Mouse (Mus musculus) intestine, embryonic 14.5 days (tissue): ENCODE measurements around the gene Mcam. TPM values are rescaled to one million over a fixed set of nuclear protein-coding genes. Genes with fewer than 3 reads are reported as not detected.

ENCODE experiments used
- ATAC-seq: fragments of 200-750 bp; cut with Nextera tagmentation; replicated peaks from 2 replicates; pipeline ENCODE4 v1.8.0; 2017; ENCODE audit warnings: low read depth, moderate number of reproducible peaks, moderate TSS enrichment, moderate library complexity; ENCODE audit not compliant: low FRiP score, low TSS enrichment
- DNase-seq: peaks from one replicate; pipeline ENCODE4 v3.0.0-alpha.2; 2018; ENCODE audit warnings: low spot score
- H3K27ac ChIP-seq: fragments of 300-500 bp; sonication (generic); 2 replicates; pipeline ENCODE4 v1.5.1; 2014; ENCODE audit warnings: low read depth, mild to moderate bottlenecking, control low read depth
- H3K27me3 ChIP-seq: fragments of 300-500 bp; sonication (generic); replicated peaks from 2 replicates; pipeline ENCODE4 v1.6.1; 2014; ENCODE audit warnings: low read length, control low read depth; ENCODE audit not compliant: control insufficient read depth, insufficient read depth
- H3K36me3 ChIP-seq: fragments of 300-500 bp; sonication (generic); 2 replicates; pipeline ENCODE4 v1.6.1; 2014; ENCODE audit warnings: low read length, control low read depth; ENCODE audit not compliant: control insufficient read depth, insufficient read depth
- H3K4me1 ChIP-seq: fragments of 300-500 bp; sonication (generic); replicated peaks from 2 replicates; pipeline ENCODE4 v1.6.1; 2014; ENCODE audit warnings: low read length, control low read depth, mixed read lengths; ENCODE audit not compliant: control insufficient read depth, insufficient read depth
- H3K4me2 ChIP-seq: fragments of 300-500 bp; sonication (generic); 2 replicates; pipeline ENCODE4 v1.6.1; 2014; ENCODE audit warnings: low read length
- H3K4me3 ChIP-seq: fragments of 300-500 bp; sonication (generic); 2 replicates; pipeline ENCODE4 v1.5.1; 2014; ENCODE audit warnings: low read depth, low read length, control low read depth, mixed read lengths
- H3K9ac ChIP-seq: fragments of 300-500 bp; sonication (generic); 2 replicates; pipeline ENCODE4 v1.6.1; 2014; ENCODE audit warnings: mild to moderate bottlenecking, low read length
- H3K9me3 ChIP-seq: fragments of 300-500 bp; sonication (generic); 2 replicates; pipeline ENCODE4 v1.6.1; 2016; ENCODE audit warnings: low read length, control low read depth; ENCODE audit not compliant: control insufficient read depth
- WGBS: fragments of 180-500 bp; shearing (Covaris S2); extraction: QIAGEN DNeasy Blood & Tissue Kit; methylation state at CpG from one replicate; pipeline ENCODE4 v1.1.7; 2014; 5-methylcytosine and 5-hydroxymethylcytosine counted together
- polyA plus RNA-seq: library from polyadenylated mRNA; unstranded; fragments of >200 nt; fragmentation: Nextera tagmentation; extraction: Ambion mirVana; gene quantifications from 2 replicates; pipeline ENCODE4 v1.2.1, GENCODE M21; 2014

The Mcam gene
- polyA plus RNA-seq, 1 experiment from 2014 or later: 49.7 TPM

- peaks cover 28% of the 10 kb centered on the region for H3K36me3 ChIP-seq
- peak overlapping the region; percentile 75; the same call in 1 of the 2 replicates for H3K27ac ChIP-seq
- peaks cover 38% of the 10 kb centered on the region for H3K4me1 ChIP-seq
- peak overlapping the region; percentile 62 for H3K9ac ChIP-seq
- H3K9me3 ChIP-seq: no peaks in the 10 kb centered on the region
- DNase-seq: no peak
- peak overlapping the region; percentile 56 for H3K4me2 ChIP-seq
- whole genome bisulfite sequencing: 42% methylated on average over 7 of the region's 7 CpGs
- no peak for ATAC-seq
- peak overlapping the region; percentile 60 for H3K4me3 ChIP-seq
- H3K27me3 ChIP-seq: peaks cover 19% of the 10 kb centered on the region; the same call in 1 of the 2 replicates
Observed at GRCm38 (mm10) chr9:44135731-44136411, 1.6 kb downstream of the Mcam start.

GRCm38 (mm10) chr9:44137846-44138245 is 3.6 kb downstream of the Mcam start:
- peaks cover 26% of the 10 kb centered on the region for H3K4me1 ChIP-seq
- peaks cover 13% of the 10 kb centered on the region; the same call in 1 of the 2 replicates for H3K27me3 ChIP-seq
- H3K9me3 ChIP-seq: no peaks in the 10 kb centered on the region
- no peak overlapping the region for H3K27ac ChIP-seq
- H3K9ac ChIP-seq: no peak overlapping the region
- peaks cover 45% of the 10 kb centered on the region for H3K36me3 ChIP-seq
- no peak overlapping the region for H3K4me2 ChIP-seq
- DNase-seq: no peak
- ATAC-seq: no peak
- WGBS: 41% methylated on average over 4 of the region's 4 CpGs
- H3K4me3 ChIP-seq: no peak overlapping the region

- 68% methylated on average over 5 of the region's 5 CpGs for WGBS
- peaks cover 73% of the 10 kb centered on the region for H3K36me3 ChIP-seq
- no peak overlapping the region for H3K4me3 ChIP-seq
- H3K4me2 ChIP-seq: no peak overlapping the region
- H3K9ac ChIP-seq: no peak overlapping the region
- no peaks in the 10 kb centered on the region for H3K9me3 ChIP-seq
- no peak overlapping the region for H3K27ac ChIP-seq
- ATAC-seq (no peak), DNase-seq (no peak)
- no peaks in the 10 kb centered on the region for H3K27me3 ChIP-seq
- H3K4me1 ChIP-seq: no peaks in the 10 kb centered on the region
Observed at GRCm38 (mm10) chr9:44141951-44142350, 7.7 kb downstream of the Mcam start.

DNA sequence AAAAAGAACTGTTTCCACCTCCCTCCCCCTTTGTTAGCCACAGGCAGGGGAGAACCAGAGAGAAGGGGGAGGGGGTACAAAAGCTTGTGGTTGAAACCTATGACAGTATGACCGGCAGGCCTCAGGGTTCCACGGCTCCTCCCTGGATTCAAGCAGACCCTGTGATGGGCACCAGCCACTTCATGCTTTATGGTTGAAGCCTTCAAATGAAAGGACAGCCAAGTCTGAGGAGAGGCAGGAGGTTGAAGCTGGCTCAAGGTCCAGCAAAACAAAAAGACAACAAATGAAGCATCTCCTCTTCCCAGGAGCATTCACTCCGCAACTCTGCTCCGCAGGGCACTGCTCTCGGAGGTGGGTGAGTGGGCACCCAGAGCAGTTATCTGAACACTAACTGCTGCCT is 9.2 kb downstream of the Mcam start:
- H3K9me3 ChIP-seq: no peaks in the 10 kb centered on the region
- no peaks in the 10 kb centered on the region for H3K4me1 ChIP-seq
- DNase-seq (no peak), ATAC-seq (no peak)
- 85% methylated on average over 5 of the region's 5 CpGs for WGBS
- no peak overlapping the region for H3K9ac ChIP-seq
- H3K27ac ChIP-seq: no peak overlapping the region
- no peak overlapping the region for H3K4me3 ChIP-seq
- no peak overlapping the region for H3K4me2 ChIP-seq
- H3K36me3 ChIP-seq: peaks cover 74% of the 10 kb centered on the region
- no peaks in the 10 kb centered on the region for H3K27me3 ChIP-seq

DNA sequence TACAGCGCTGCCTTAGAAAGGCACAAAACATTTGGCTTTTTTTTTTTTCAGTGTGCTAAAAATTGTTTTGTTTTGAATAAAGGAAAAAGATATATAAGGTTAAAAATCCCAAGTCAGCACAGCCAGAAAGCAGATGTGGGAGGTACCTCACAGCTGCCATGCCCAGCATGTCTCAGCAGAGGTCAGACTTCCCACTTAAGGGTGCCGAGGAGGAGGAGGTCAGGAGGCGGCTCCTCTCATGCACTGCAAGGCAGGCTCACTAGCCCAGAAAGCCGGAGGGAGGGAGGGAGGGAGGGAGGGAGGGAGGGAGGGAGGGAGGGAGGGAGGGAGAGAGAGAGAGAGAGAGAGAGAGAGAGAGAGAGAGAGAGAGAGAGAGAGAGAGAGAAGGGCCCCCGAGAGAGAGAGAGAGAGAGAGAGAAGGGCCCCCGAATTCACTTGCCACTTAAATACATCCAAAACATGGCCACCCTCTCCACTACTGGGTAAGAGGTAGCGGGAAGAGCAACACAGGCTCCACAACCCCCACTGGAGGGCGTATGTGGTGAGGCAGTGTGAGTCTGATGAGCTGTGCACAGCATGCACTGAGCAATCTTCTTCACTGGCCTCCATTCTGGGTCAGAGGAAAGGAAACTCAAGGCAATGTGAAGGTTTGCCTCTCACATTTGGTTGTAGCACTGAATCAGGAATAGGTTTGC is 9.9 kb downstream of the Mcam start:
- no peaks in the 10 kb centered on the region for H3K4me1 ChIP-seq
- WGBS: 37% methylated on average over 6 of the region's 8 CpGs
- no peaks in the 10 kb centered on the region for H3K27me3 ChIP-seq
- DNase-seq (no peak), ATAC-seq (0 out of 2 replicates have a peak, but pooled peaks have one; percentile 63)
- peaks cover 75% of the 10 kb centered on the region for H3K36me3 ChIP-seq
- H3K4me3 ChIP-seq: no peak overlapping the region
- H3K4me2 ChIP-seq: no peak overlapping the region
- H3K27ac ChIP-seq: no peak overlapping the region
- H3K9ac ChIP-seq: no peak overlapping the region
- H3K9me3 ChIP-seq: no peaks in the 10 kb centered on the region

- H3K4me1 ChIP-seq: no peaks in the 10 kb centered on the region
- DNase-seq: no peak
- no peak overlapping the region for H3K9ac ChIP-seq
- ATAC-seq: no peak
- no peak overlapping the region for H3K4me3 ChIP-seq
- no peak overlapping the region for H3K4me2 ChIP-seq
- H3K9me3 ChIP-seq: no peaks in the 10 kb centered on the region
- no peaks in the 10 kb centered on the region for H3K27me3 ChIP-seq
- H3K27ac ChIP-seq: no peak overlapping the region
- H3K36me3 ChIP-seq: peaks cover 75% of the 10 kb centered on the region
Observed at GRCm38 (mm10) chr9:44144718-44145060, 10.4 kb downstream of the Mcam start.

DNA sequence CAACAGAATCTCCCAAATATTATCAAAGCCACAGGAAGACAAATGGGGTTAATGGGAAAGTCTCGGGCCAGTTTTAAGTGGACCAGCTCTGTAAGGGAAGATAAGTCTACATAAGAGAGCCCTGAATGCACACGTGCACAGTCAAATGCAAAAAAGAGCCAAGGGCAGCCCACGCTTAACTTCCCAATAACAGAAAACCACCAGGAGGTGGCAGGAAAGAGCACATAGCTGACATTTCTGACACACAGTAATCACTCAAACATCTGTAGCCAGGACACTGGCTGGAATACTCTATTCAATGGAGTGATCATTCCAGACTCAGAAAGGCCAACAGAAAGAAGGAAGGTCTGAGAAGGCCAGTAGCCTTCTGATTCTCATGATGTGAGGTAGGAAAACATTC is 13.0 kb downstream of the Mcam start:
- Histone ChIP-seq H3K27ac (no peak overlapping the region), H3K4me1 (no peaks in the 10 kb centered on the region), H3K4me2 (no peak overlapping the region), H3K9me3 (no peaks in the 10 kb centered on the region), H3K36me3 (peaks cover 71% of the 10 kb centered on the region), H3K4me3 (no peak overlapping the region), H3K9ac (no peak overlapping the region), H3K27me3 (no peaks in the 10 kb centered on the region)
- 67% methylated on average over 3 of the region's 3 CpGs for WGBS
- ATAC-seq (no peak), DNase-seq (no peak)

DNA sequence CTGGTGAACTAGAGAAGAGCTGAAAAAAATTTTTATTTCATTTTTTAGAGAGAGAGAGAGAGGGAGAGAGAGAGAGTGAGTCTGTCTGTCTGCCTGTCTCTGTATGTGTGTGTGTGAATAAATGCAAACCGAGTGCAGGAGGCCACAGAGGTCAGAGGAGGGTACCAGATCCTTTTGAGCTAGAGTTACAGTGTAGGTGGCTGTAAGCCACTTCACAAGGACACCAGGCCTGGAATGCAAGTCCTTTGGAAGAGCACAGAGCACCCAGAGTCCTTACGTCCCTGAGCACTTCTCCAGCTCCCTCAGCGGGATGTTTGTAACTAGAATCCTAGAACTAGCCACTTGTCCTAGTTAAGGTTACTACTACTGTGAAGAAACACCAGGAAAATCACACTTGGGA is 25.6 kb downstream of the Mcam start:
- H3K9ac ChIP-seq: no peak overlapping the region
- H3K4me3 ChIP-seq: no peak overlapping the region
- WGBS: 83% methylated on average over 3 of the region's 3 CpGs
- no peak for DNase-seq
- no peaks in the 10 kb centered on the region for H3K27me3 ChIP-seq
- no peaks in the 10 kb centered on the region for H3K9me3 ChIP-seq
- peaks cover 89% of the 10 kb centered on the region for H3K36me3 ChIP-seq
- H3K4me1 ChIP-seq: no peaks in the 10 kb centered on the region
- no peak overlapping the region for H3K4me2 ChIP-seq
- no peak for ATAC-seq
- no peak overlapping the region for H3K27ac ChIP-seq

DNA sequence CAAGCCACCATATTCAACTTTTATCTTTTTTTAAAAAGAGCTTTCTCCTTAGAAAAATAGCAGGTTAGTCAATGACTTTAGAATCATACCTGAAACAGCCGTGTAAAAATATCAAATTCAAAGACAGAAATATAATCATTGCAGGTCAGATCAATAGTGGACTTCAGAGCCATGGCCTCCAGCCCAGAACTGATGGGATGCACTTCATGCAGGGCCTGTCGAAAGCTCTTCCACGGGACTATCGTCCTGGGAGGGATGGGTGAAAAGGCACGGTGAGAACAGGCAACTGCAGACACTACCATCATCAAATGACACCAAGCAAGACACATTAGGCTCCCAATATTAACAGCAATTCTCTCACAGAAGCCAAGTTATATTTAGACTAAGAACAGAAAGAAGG is 34.7 kb downstream of the Mcam start:
- Histone ChIP-seq H3K4me3 (no peak overlapping the region), H3K4me2 (no peak overlapping the region), H3K27me3 (no peaks in the 10 kb centered on the region), H3K27ac (no peak overlapping the region), H3K9me3 (no peaks in the 10 kb centered on the region), H3K9ac (no peak overlapping the region), H3K36me3 (peaks cover 68% of the 10 kb centered on the region), H3K4me1 (no peaks in the 10 kb centered on the region)
- DNase-seq (no peak), ATAC-seq (no peak)
- 88% methylated on average over 5 of the region's 5 CpGs for WGBS
